ENCODE assay signal across 20 mouse cellular contexts in the genomic region with DNA sequence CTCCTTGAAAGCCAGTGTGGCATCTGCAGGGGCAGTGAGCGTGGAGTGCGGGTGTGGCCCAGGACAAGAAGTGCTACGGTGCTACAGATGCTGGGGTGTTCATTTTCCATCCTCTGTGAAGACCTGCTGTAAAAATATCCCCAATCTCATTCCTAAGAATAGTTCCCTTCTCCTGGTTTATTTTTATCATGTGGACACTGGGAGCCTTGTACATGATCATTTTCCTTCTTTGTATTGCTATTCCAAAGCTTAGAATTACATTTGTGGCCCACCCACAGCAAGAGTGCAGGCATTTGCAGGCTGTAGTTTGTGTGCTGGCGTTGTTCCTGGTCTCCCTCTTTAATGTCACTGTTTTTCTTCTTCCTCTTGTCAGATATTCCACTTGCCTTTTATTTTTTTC.
DNase-seq lines count a peak whose midpoint lies in the region; ATAC-seq and TF ChIP-seq lines count a peak whose summit lies in the region.
"Had no signal": no experiment of that assay in that cellular context is flagged by ENCODE, and none has a peak within 500 bp of the region (broad histone marks: within the 10 kb centered on the region; RNA-seq: fewer than 3 reads in every experiment).

No protein-coding gene starts in this region.

- H3K4me1 ChIP-seq in heart, embryonic 13.5 days, result peaks cover 41% of the 10 kb centered on the region
- peaks cover 19% of the 10 kb centered on the region for H3K4me1 ChIP-seq in heart, embryonic 10.5 days
- peaks cover 9% of the 10 kb centered on the region for H3K4me1 ChIP-seq in stomach, embryonic 15.5 days
- no peaks in the 10 kb centered on the region for H3K4me1 ChIP-seq in stomach, postnatal 0 days (replicated peaks; ENCODE audit: control insufficient read depth, insufficient read depth)
- H3K4me1 ChIP-seq in hindbrain, embryonic 14.5 days (replicated peaks; ENCODE audit: control insufficient read depth, insufficient read depth, low read length), result no peaks in the 10 kb centered on the region
- H3K4me1 ChIP-seq: liver, embryonic 13.5 days had no signal

- TF ChIP-seq EP300 in stomach, postnatal 0 days (optimal IDR thresholded peaks at IDR 0.05), result no peak

- H3K27ac ChIP-seq in heart, embryonic 13.5 days (replicated peaks), result peak overlapping the region; percentile 20
- H3K27ac ChIP-seq in heart, embryonic 10.5 days, result no peak overlapping the region
- H3K27ac ChIP-seq in stomach, embryonic 15.5 days, result 0 out of 2 replicates have a peak overlapping the region, but pooled peaks have one; percentile 12
- no peak overlapping the region for H3K27ac ChIP-seq in stomach, postnatal 0 days (replicated peaks)
- H3K27ac ChIP-seq in hindbrain, embryonic 14.5 days, result no peak overlapping the region
- H3K27ac ChIP-seq: hindbrain, embryonic 12.5 days; intestine, embryonic 15.5 days; liver, embryonic 13.5 days; midbrain, embryonic 13.5 days had no signal

- DNase-seq in heart, embryonic 10.5 days (ENCODE audit: low spot score), result no peak
- peak; percentile 21 to 30 for DNase-seq in kidney, postnatal 4 days
- no peak for DNase-seq in kidney, adult 18-20 months
- no peak for DNase-seq in stomach, postnatal 0 days (ENCODE audit: low spot score)
- DNase-seq in telencephalon, adult 2 months (ENCODE audit: low read depth, low spot score), result peak; percentile 72
- DNase-seq in hindbrain, embryonic 14.5 days (ENCODE audit: low spot score), result no peak
- DNase-seq: adrenal gland, postnatal 25 days; cerebellum, adult 2 months; forebrain, postnatal 0 days; gastrocnemius, postnatal 25 days; kidney, postnatal 25 days; liver, embryonic 13.5 days; retina, postnatal 1 day; thymus, adult 2 months had no signal

- no peaks in the 10 kb centered on the region for H3K27me3 ChIP-seq in heart, embryonic 13.5 days (replicated peaks)
- no peaks in the 10 kb centered on the region for H3K27me3 ChIP-seq in heart, embryonic 10.5 days (ENCODE audit: insufficient read depth, poor library complexity, severe bottlenecking)
- H3K27me3 ChIP-seq in stomach, embryonic 15.5 days (replicated peaks), result no peaks in the 10 kb centered on the region
- no peaks in the 10 kb centered on the region for H3K27me3 ChIP-seq in stomach, postnatal 0 days (ENCODE audit: control insufficient read depth, insufficient read depth, low read length)
- H3K27me3 ChIP-seq in hindbrain, embryonic 14.5 days (ENCODE audit: control insufficient read depth, insufficient read depth, low read length), result no peaks in the 10 kb centered on the region
- H3K27me3 ChIP-seq: hindbrain, embryonic 12.5 days; intestine, embryonic 15.5 days; liver, embryonic 13.5 days; midbrain, embryonic 13.5 days had no signal

- no peak overlapping the region for H3K9ac ChIP-seq in heart, embryonic 13.5 days
- no peak overlapping the region for H3K9ac ChIP-seq in stomach, embryonic 15.5 days
- H3K9ac ChIP-seq in stomach, postnatal 0 days (ENCODE audit: low read length), result no peak overlapping the region
- no peak overlapping the region for H3K9ac ChIP-seq in hindbrain, embryonic 14.5 days
- H3K9ac ChIP-seq: forebrain, postnatal 0 days; hindbrain, embryonic 12.5 days; intestine, embryonic 15.5 days; liver, embryonic 13.5 days; midbrain, embryonic 13.5 days had no signal

- ATAC-seq in heart, embryonic 13.5 days (ENCODE audit: extremely low read depth, insufficient number of reproducible peaks, low FRiP score, low TSS enrichment), result no peak
- ATAC-seq in stomach, embryonic 15.5 days (ENCODE audit: insufficient read depth, low FRiP score, low read depth), result no peak
- no peak for ATAC-seq in stomach, postnatal 0 days (ENCODE audit: low FRiP score, low TSS enrichment)
- no peak for ATAC-seq in hindbrain, embryonic 14.5 days (ENCODE audit: low FRiP score)
- ATAC-seq: forebrain, postnatal 0 days; intestine, embryonic 15.5 days; midbrain, embryonic 13.5 days had no signal

- H3K36me3 ChIP-seq in heart, embryonic 13.5 days, result no peaks in the 10 kb centered on the region
- no peaks in the 10 kb centered on the region for H3K36me3 ChIP-seq in heart, embryonic 10.5 days
- H3K36me3 ChIP-seq in stomach, embryonic 15.5 days, result no peaks in the 10 kb centered on the region
- H3K36me3 ChIP-seq in stomach, postnatal 0 days (ENCODE audit: control insufficient read depth, insufficient read depth, low read length), result no peaks in the 10 kb centered on the region
- no peaks in the 10 kb centered on the region for H3K36me3 ChIP-seq in hindbrain, embryonic 14.5 days (replicated peaks; ENCODE audit: control insufficient read depth, insufficient read depth)
- H3K36me3 ChIP-seq: hindbrain, embryonic 12.5 days; intestine, embryonic 15.5 days; liver, embryonic 13.5 days; midbrain, embryonic 13.5 days had no signal

- WGBS in heart, embryonic 13.5 days, result 51% methylated on average over 4 of the region's 4 CpGs
- WGBS in heart, embryonic 10.5 days, result 64% methylated on average over 4 of the region's 4 CpGs
- WGBS in stomach, embryonic 15.5 days, result 77% methylated on average over 4 of the region's 4 CpGs
- WGBS in stomach, postnatal 0 days, result 75% methylated on average over 4 of the region's 4 CpGs
- 92% methylated on average over 4 of the region's 4 CpGs for WGBS in hindbrain, embryonic 14.5 days

- 0 out of 2 replicates have a peak overlapping the region, but pooled peaks have one; percentile 4 for H3K4me2 ChIP-seq in heart, embryonic 13.5 days
- no peak overlapping the region for H3K4me2 ChIP-seq in stomach, embryonic 15.5 days
- no peak overlapping the region for H3K4me2 ChIP-seq in stomach, postnatal 0 days (replicated peaks; ENCODE audit: low read depth)
- H3K4me2 ChIP-seq in hindbrain, embryonic 14.5 days (replicated peaks), result no peak overlapping the region
- H3K4me2 ChIP-seq: hindbrain, embryonic 12.5 days; intestine, embryonic 15.5 days; liver, embryonic 13.5 days; midbrain, embryonic 13.5 days had no signal

- H3K4me3 ChIP-seq in heart, embryonic 13.5 days, result no peak overlapping the region
- no peak overlapping the region for H3K4me3 ChIP-seq in heart, embryonic 10.5 days
- H3K4me3 ChIP-seq in stomach, embryonic 15.5 days (replicated peaks), result no peak overlapping the region
- no peak overlapping the region for H3K4me3 ChIP-seq in stomach, postnatal 0 days (ENCODE audit: low read depth, low read length)
- no peak overlapping the region for H3K4me3 ChIP-seq in hindbrain, embryonic 14.5 days (replicated peaks; ENCODE audit: low read length)
- H3K4me3 ChIP-seq: hindbrain, embryonic 12.5 days; intestine, embryonic 15.5 days; liver, embryonic 13.5 days; midbrain, embryonic 13.5 days; myocyte had no signal

- H3K9me3 ChIP-seq in heart, embryonic 13.5 days, result no peaks in the 10 kb centered on the region
- H3K9me3 ChIP-seq in heart, embryonic 10.5 days, result no peaks in the 10 kb centered on the region
- H3K9me3 ChIP-seq in stomach, embryonic 15.5 days, result no peaks in the 10 kb centered on the region
- H3K9me3 ChIP-seq in stomach, postnatal 0 days (ENCODE audit: control insufficient read depth, low read length), result no peaks in the 10 kb centered on the region
- no peaks in the 10 kb centered on the region for H3K9me3 ChIP-seq in hindbrain, embryonic 14.5 days (ENCODE audit: control insufficient read depth, low read length)
- H3K9me3 ChIP-seq: hindbrain, embryonic 12.5 days; intestine, embryonic 15.5 days; liver, embryonic 13.5 days; midbrain, embryonic 13.5 days had no signal

- TF ChIP-seq CTCF in stomach, postnatal 0 days (IDR thresholded peaks at IDR 0.05; ENCODE audit: low read depth), result no peak

Comparison
In these comparisons a context has a peak if more than half of its experiments do, and no peak if none do; other contexts are left out.
1. H3K27ac ChIP-seq: peak in heart, embryonic 13.5 days (single experiment) and stomach, embryonic 15.5 days (single experiment); none in heart, embryonic 10.5 days (single experiment), stomach, postnatal 0 days (single experiment) and hindbrain, embryonic 14.5 days (single experiment).
2. DNase-seq: peak in kidney, postnatal 4 days (2 of 2) and telencephalon, adult 2 months (single experiment); none in heart, embryonic 10.5 days (single experiment), kidney, adult 18-20 months (single experiment), stomach, postnatal 0 days (single experiment) and hindbrain, embryonic 14.5 days (single experiment).